Mouse (Mus musculus) erythroblast, embryonic 14.5 days (primary cell): ENCODE data around the gene Gm33543.

Experiments used
- GATA1 ChIP-seq: IDR thresholded peaks from 2 replicates; pipeline ENCODE4 v1.6.1; 2012; ENCODE audit warnings: low read length, inconsistent platforms, mixed read lengths
- TAL1 ChIP-seq: IDR thresholded peaks from 3 replicates; pipeline ENCODE4 v1.6.1; 2012; ENCODE audit warnings: low read length, inconsistent platforms, mixed read lengths

GRCm38 (mm10) chr10:95801443-95801811, 41.3 kb downstream of the Gm33543 start:
- no peak for TF ChIP-seq TAL1
- no peak for TF ChIP-seq GATA1
